Mouse (Mus musculus) gastrocnemius, postnatal 4 days (tissue): ENCODE data around the gene Dclk1. TPM values are rescaled to one million over a fixed set of nuclear protein-coding genes. Genes with fewer than 3 reads are reported as not detected.

Experiments used
- DNase-seq, 2 experiments: peaks; one replicate each; pipeline ENCODE4 v3.0.0; 2021 to 2022; ENCODE audit warnings: low spot score in 2 of 2, mixed read lengths in 2 of 2
- total RNA-seq, 2 experiments: library from RNA; stranded (reverse); gene quantifications; 2 replicates each; pipeline ENCODE4 v1.2.3; 2021

The Dclk1 gene
- total RNA-seq, 2 experiments from 2014 or later, result 78.9 to 96.4 TPM

DNA sequence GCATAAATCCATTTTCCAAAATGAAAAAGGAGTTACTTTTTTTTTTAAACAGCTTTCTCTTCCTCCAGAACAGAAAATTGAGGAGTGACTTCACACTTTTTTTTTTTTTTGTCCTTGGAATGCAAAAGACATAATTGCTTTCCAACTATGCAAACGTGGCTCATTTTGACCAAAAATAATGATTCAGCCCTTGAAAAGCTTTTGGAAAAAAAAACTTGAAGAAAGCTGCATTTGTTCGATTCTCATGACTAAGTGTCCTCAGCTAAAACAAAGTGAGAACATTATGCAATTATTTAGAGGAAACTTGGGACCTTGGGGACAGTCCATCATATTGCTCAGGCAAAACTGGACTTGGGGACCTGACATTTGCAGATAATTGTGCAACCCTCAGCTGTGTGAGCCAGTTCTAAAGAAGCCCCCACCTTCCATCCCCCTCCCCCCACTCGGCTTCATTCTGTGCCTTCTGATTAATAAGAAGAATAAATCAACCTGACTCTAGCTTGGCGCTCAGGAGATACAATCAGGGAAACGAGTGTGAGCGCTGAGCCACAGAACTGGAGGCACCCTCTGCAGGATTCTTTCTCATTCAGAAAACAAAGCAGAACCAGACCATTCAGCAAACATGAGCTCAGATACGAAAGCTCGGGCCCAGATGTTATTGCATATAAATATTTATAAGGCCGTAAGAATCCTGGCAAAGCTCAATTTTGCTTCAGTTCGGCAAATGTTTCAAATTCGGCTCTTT lies 329.6 kb downstream of the Dclk1 start:
- DNase-seq, result no peak

DNA sequence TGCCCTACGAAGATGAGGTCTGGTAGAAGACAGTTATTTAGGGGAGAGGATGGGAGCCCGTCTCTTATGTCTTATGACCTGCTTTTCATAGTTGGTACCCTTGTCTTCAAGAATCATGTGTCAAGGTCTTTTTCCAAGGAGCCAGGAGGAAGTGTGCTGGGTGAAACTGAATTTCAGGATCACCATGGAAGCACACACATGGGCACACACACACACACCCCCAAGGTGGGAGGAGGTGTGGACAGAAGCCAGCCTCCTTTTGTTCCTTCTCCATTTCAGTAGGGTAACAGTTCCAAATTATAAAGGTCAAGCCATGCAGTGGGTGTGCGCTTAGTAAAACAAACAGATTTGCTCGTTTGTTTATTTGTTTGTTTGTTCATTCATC lies 330.1 kb downstream of the Dclk1 start:
- no peak for DNase-seq

DNA sequence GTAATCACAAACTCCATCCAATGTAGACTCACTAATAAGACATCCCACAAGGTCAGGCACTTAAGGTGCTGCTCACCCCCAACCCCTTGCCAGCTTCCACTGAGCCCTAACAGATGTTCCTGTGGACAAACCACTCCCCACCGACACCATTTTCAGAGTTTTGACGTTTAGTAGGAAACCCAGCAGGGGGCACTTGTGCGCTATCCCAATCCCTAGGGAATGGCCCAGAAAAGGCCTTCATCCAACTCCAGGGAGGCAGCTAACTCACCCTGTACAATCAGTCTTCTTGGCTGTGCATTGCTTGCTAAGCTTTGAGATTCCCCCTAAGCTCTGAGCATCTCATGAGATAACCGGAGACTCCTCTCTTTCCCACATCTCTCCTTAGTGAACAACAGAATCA lies 331.8 kb downstream of the Dclk1 start:
- no peak for DNase-seq

DNA sequence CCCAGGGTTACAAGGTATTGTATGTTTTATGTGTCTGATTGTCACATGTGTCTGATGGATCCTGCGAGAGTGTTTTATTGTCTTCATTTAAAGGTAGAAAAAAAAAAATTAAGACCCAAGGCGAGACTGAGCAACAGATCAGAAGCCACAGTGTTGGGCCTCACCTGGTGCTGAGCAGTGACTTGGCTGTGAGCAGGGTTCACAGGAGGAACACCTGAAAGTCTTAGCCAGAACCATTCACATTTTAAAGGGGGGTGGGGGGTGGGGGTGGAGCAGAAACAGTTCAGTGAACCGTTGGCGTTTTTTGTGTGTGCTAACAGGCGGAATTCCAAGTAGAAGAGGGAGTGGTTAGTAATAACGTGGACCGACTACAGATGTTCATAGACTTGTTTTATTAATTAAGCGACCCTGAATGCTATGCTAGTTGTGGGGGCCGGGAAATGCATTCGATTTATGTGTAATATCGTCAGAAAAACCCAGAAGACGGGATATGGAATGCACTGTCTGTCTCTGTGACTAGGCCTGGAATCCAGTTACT lies 345.3 kb downstream of the Dclk1 start:
- no peak for DNase-seq

DNA sequence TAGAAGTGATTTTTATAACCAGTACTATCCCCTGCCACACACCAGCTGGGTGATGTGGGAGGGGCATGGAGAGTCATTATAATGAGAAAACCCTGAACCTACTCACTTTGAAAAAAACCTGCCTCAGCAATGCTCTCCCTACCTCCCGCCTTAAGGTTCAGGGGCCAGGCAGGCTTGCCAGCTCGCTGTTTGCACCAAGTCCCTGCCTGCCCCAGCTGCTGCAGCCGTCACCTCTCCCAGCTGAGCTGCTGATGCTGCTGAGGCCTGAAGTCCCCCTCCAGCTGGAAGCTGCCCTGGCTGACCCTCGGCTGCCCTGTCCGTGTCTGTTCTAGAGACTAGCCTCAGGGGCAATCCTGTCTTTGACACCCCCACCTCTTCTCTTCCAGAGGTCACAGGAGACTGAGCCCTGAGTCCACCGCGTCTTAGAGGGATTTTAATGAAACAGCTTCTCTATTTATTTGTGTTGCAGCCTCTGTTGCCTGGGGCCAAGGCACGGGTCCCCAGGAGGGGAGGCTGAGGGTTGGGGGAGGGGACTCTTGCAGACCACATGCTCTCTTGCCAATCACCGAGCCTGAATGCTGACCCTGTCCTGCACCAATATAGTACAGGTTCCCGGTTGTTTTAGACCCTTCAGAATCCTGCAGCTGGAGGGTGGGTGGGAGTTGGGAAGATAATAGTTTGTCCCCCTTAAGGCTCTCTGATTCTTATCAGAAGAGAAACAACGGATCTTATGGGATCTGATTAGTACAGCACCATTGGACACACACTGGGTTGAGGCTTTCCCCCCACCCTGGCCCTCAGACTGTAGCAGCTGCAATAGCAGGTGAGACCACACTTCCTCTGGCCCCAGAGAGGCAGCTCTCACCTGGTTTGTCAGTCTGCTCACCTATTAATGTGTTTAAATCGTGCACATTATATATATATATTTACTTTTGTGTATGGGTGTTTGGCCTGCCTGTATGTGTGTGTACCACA lies 346.1 kb downstream of the Dclk1 start:
- DNase-seq, result peak; percentile 26 to 60

Other genes with a start within 250 kb of the Dclk1 start
- gene Ccna1, start 186.9 kb upstream of the Dclk1 start, total RNA-seq, result under 1 TPM; 0.17 to 0.47 TPM
- 10 to 100 TPM; 79.6 to 86.3 TPM for gene Spg20, start 130.3 kb upstream of the Dclk1 start, total RNA-seq
- gene Ccdc169, start 105.0 kb upstream of the Dclk1 start, total RNA-seq, result under 1 TPM; 0.27 to 0.39 TPM
- gene Sohlh2, start 60.3 kb upstream of the Dclk1 start, total RNA-seq, result 1 to 10 TPM; 1.1 to 1.4 TPM
- gene Gm21954, start 229.8 kb downstream of the Dclk1 start, total RNA-seq, result not detected